Mouse (Mus musculus) embryonic facial prominence, embryonic 10.5 days (tissue): ENCODE results near the gene Lsm2. TPM values are rescaled to one million over a fixed set of nuclear protein-coding genes. Genes with fewer than 3 reads are reported as not detected.
"Not testable (repeated sequence)": the region's sequence is repeated elsewhere in the genome, so short reads cannot be mapped to it uniquely, and the experiment has no call there.

Source experiments
- DNase-seq: peaks from one replicate; pipeline ENCODE4 v3.0.0-alpha.2; 2017; ENCODE audit warnings: low spot score
- H3K27ac ChIP-seq: fragments of 300-500 bp; sonication (generic); replicated peaks from 2 replicates; pipeline ENCODE4 v1.5.1; 2016; ENCODE audit warnings: mild to moderate bottlenecking
- H3K27me3 ChIP-seq: fragments of 300-500 bp; sonication (generic); replicated peaks from 2 replicates; pipeline ENCODE4 v1.6.1; 2016; ENCODE audit warnings: low read depth, mild to moderate bottlenecking; ENCODE audit not compliant: poor library complexity, severe bottlenecking
- H3K36me3 ChIP-seq: fragments of 300-500 bp; sonication (generic); replicated peaks from 2 replicates; pipeline ENCODE4 v1.6.1; 2016; ENCODE audit warnings: mild to moderate bottlenecking, moderate library complexity
- H3K4me1 ChIP-seq: fragments of 300-500 bp; sonication (generic); 2 replicates; pipeline ENCODE4 v1.6.1; 2016
- H3K4me3 ChIP-seq: fragments of 300-500 bp; sonication (generic); 2 replicates; pipeline ENCODE4 v1.5.1; 2016; ENCODE audit warnings: mild to moderate bottlenecking, moderate library complexity
- H3K9me3 ChIP-seq: fragments of 300-500 bp; sonication (generic); 2 replicates; pipeline ENCODE4 v1.6.1; 2016; ENCODE audit warnings: mild to moderate bottlenecking
- WGBS: fragments of 180-500 bp; shearing (Covaris S2); methylation state at CpG from one replicate; pipeline ENCODE4 v1.1.7; 2016; 5-methylcytosine and 5-hydroxymethylcytosine counted together
- polyA plus RNA-seq: library from polyadenylated mRNA; unstranded; fragments of >200 nt; fragmentation: Nextera tagmentation; extraction: Ambion mirVana; gene quantifications from 2 replicates; pipeline ENCODE4 v1.2.1, GENCODE M21; 2016

The Lsm2 gene
- polyA plus RNA-seq, 1 experiment from 2014 or later: 339 TPM

DNA sequence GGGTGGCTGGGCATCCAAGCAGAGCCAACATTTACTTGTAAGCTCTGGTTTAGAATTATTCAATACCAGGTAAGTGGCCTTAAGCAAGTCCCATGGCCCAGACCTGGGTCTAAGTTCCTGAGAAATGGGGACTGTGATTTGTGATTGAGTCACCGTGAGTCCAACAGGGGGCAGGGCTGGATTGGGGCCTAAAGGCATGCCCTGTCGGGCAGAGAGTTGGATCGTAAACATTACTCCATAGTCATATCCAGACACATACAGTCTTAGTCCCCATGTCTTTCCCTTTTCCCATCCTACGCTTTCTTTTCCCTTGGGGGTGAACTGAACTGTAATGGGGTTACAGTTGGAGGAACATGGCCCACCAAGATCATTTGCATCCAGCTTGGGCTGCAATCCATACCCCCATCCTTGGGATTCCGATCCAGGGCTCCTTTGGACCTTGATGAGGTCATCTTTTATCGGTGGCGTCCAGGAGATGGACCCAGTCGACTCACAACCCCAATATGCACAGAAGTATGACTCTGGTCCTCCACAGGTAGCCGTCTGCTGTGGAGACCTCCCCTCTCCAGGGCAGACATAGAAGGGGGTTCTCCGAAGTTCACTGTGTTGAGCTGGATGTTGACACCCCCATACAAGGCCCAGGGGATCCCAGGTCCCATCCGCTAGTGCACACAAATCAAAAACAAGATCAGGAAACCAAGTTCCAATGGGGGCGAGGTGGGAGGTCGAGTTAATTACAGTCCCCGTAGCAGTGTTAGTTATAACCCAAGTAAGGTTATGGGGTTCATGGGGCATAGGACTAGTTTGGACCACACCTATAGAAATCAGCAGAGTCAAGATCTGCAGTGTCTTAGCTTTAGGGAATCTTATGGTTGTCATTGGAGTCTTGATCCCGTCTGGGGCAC, 17.1 kb downstream of the Lsm2 start:
- Histone ChIP-seq H3K9me3 (no peaks in the 10 kb centered on the region), H3K4me3 (peak overlapping the region; percentile 97), H3K36me3 (peaks cover 55% of the 10 kb centered on the region), H3K27ac (peak overlapping the region; percentile 92; the same call in 1 of the 2 replicates), H3K4me1 (peaks cover 49% of the 10 kb centered on the region), H3K27me3 (no peaks in the 10 kb centered on the region)
- 94% methylated on average over 15 of the region's 15 CpGs for WGBS
- DNase-seq: no peak

DNA sequence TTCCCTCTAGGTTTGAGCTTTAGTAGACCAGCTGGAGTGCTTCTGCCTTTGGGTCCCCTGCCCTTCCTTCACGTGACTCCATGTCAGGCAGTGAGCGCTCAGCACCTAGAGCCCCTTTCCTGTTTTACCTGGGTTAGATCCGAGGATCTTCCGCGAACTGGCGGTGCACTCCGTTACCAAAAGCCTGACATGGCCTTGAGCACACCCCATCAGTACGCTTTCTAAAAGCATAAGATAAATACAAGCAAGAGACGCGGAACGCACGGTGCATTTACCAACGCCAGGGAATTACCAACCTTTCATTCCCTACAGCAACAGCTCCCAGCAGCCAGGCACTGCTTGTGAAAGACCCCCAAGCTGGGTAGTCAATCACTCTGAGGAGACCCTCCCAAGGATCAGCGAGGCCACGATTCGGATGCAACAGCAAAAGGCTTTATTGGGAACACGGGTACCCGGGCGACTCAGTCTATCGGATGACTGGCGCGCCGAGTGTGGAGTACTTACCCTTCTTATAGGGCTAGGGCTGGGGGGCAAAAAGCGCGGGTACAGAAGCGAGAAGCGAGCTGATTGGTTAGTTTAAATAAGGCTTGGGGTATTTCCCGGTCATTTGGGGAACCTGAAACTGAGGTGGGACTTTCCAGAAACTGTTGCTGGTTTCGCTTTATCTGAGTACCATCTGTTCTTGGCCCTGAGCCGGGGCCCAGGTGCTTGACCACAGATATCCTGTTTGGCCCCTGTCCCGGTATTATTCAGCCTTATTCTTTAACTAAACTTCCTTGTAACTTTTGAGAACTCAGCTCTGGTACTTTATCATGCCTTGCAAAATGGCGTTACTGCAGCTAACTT, 18.4 kb downstream of the Lsm2 start:
- not testable (repeated sequence) for H3K27me3 ChIP-seq, H3K9me3 ChIP-seq
- Histone ChIP-seq H3K27ac (peak overlapping the region; percentile 97), H3K4me1 (peaks cover 54% of the 10 kb centered on the region), H3K36me3 (peaks cover 63% of the 10 kb centered on the region), H3K4me3 (peak overlapping the region; percentile 97)
- DNase-seq: peak; percentile 53
- 28% methylated on average over 31 of the region's 32 CpGs for WGBS

DNA sequence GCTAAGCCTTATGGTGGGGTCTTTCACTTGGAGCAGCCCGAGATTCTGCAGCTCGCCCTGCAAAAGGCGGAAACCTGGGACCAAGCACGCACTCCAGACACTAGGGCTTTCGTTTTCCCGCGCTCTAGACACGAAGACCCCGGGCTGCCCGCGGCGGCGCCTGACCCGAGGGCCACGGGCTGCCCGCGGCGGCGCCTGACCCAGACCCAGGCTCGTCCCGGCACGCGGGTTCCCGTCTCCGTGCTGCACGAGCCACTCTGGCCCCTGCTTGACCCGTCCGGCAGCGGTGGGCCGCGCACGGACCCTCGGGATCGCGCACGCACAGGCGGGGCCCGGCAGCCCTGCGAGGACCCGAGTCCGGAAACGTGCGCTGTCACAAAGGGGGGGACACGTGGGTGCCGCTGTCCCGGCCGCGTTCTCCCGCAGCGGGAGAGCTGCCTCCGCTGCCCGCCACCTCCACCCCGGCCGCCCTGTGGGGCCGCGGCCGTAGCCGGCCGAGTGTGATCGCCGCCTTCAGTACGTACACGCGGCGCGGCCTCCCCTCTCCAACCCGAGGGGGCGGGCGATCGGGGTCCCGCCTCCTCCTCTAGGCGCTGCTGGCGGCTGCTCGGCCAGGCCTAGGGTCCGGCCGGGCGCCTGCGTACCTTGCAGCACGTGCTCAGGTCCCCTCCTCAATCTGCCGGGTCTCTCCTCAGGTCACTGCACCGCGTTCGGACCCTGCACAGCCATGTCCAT, 19.2 kb downstream of the Lsm2 start, which contains the start of gene Vars:
TSS of gene Vars (plus strand) at position 271 of the 735 bp plus-strand sequence.
- Histone ChIP-seq H3K4me3 (peak within 1 kb of the TSS; percentile 97), H3K9me3 (no peaks in the 10 kb centered on the region), H3K36me3 (peaks cover 64% of the 10 kb centered on the region), H3K27ac (peak within 1 kb of the TSS; percentile 97), H3K27me3 (no peaks in the 10 kb centered on the region), H3K4me1 (peaks cover 54% of the 10 kb centered on the region)
- WGBS: under 1% methylated on average over 83 of the region's 83 CpGs
- DNase-seq: peak; percentile 97

DNA sequence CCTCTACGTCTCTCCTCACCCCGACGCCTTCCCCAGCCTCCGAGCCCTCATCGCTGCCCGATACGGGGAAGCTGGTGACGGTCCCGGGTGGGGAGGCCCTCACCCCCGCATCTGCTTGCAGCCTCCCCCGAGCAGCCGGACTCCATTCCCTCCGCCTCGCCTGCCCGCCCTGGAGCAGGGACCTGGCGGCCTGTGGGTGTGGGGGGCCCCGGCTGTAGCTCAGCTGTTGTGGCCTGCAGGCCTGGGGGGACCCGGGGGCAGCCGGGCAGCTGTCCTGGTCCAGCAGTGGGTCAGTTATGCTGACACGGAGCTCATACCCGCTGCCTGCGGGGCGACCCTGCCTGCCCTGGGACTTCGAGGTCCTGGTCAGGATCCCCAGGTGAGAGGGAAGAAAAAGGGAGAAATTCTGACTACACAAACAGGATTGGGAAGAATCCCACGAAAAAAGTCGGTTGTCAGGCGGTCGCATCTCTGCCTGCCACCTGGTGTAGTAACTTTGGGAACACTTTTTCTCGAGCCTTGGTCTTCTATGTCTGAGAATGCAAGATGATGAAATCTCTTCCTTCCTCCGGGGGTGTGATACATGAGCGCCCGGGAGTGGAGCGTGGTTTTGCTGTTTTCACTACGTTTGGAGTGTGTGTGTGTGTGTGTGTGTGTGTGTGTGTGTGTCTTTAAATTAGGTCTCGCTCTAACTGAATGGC, 19.9 kb downstream of the Lsm2 start:
- Histone ChIP-seq H3K36me3 (peaks cover 65% of the 10 kb centered on the region), H3K4me1 (peaks cover 54% of the 10 kb centered on the region), H3K27me3 (no peaks in the 10 kb centered on the region), H3K9me3 (no peaks in the 10 kb centered on the region), H3K27ac (peak overlapping the region; percentile 97), H3K4me3 (peak overlapping the region; percentile 97)
- DNase-seq: peak; percentile 47
- WGBS: under 1% methylated on average over 35 of the region's 35 CpGs

DNA sequence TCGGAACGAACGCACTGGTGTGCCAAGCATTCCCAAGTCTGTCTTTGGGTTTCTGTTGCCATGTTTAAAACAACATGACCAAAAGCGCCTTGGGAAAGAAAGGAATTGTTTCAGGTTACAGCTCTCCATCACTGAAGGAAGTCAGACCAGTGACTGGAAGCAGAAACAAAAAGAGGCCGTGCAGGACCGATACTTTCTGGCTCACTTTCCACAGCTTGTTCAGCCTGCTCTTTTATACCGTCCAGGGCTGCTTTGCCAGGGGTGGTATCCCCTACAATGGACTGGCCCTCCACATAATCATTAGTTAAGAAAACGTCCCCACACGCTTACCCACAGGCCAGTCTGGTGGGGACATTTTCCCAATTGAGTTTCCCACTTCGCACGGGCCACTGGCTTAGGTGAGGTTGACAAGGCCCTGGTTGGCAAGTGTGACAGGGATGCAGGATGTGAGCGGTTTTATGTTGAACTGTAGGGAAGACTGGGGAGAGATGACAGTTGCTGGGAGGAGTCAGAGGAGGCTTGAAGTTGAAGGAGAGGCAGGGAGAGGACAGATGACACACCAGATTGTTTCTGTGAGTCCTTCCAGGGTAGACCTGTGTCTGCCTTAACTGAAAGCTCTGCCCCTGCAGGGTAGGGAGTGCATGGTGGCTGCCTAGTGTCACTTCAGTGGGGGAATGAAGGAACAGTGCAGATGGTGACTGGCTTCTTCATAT, 20.6 kb downstream of the Lsm2 start:
- peak overlapping the region; percentile 97 for H3K27ac ChIP-seq
- WGBS: 14% methylated on average over 12 of the region's 12 CpGs
- no peaks in the 10 kb centered on the region for H3K27me3 ChIP-seq
- no peaks in the 10 kb centered on the region for H3K9me3 ChIP-seq
- peaks cover 49% of the 10 kb centered on the region for H3K4me1 ChIP-seq
- peak overlapping the region; percentile 97 for H3K4me3 ChIP-seq
- DNase-seq: no peak
- peaks cover 65% of the 10 kb centered on the region for H3K36me3 ChIP-seq

DNA sequence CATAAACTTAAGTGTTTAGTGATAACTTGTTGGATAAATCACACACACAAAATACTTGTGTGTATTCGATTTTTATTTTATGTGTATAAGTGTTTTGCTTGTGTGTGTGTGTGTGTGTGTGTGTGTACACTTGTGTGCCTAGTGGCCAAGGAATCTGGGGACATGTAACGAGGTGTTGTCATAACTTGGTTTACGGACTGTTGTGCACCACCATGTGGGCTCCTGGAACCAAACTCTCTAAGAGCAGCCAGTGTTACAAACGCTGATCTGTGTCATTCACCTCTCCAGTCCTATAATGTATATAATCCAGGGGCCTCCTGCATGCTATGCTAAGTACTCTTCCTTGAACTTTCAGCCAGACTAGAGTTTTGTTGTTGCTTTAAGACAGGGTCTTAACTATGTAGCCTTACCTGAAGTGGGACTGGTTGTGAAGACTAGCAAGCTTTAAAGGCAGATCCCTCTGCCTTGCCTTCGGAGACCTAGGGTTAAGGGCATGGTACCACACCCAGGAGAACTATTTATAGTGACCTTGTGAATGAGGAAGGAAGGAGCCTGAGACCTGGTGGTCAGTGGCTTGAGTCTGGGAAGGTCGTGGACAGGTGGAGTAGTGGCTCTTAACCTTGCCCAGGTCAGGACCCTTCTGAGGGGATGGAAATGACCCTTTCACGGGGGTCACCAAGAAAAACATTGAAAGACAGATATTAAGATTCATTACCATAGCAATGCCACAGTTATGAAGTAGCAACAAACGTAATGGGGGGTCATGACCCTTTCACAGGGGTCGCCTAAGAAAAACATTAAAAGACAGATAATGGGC, 21.6 kb downstream of the Lsm2 start:
- Histone ChIP-seq H3K27ac (no peak overlapping the region), H3K27me3 (no peaks in the 10 kb centered on the region), H3K4me3 (peak overlapping the region; percentile 97), H3K4me1 (peaks cover 46% of the 10 kb centered on the region), H3K36me3 (peaks cover 65% of the 10 kb centered on the region), H3K9me3 (no peaks in the 10 kb centered on the region)
- DNase-seq: no peak
- 72% methylated on average over 9 of the region's 9 CpGs for WGBS

DNA sequence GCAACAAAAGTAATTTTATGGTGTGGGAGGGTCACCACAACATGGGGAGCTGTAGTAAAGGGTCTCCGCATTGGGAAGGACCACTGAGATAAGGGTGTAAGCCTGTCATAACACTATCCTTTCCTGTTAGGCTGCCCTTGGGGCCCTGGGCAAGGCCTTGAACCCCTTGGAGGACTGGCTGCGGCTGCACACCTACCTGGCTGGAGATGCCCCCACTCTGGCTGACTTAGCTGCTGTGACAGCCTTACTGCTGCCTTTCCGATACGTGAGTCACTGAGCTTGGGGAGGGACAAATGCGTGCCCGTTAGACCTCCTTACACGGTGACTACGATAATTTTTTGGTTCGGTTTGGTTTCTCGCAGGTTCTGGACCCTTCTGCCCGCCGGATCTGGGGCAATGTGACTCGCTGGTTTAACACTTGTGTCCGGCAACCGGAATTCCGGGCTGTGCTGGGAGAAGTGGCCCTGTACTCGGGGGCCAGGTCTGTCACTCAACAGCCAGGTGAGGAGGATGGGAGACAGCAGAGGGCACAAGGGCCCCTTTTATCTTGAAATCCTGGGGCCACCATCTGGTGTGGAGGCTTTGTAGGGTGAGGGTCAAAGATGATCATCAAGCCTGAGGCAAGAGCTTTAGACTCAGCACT, 22.5 kb downstream of the Lsm2 start:
- Histone ChIP-seq H3K27me3 (no peaks in the 10 kb centered on the region), H3K36me3 (peaks cover 65% of the 10 kb centered on the region), H3K27ac (no peak overlapping the region), H3K4me1 (peaks cover 37% of the 10 kb centered on the region), H3K9me3 (no peaks in the 10 kb centered on the region), H3K4me3 (peak overlapping the region; percentile 6; the same call in 1 of the 2 replicates)
- WGBS: 93% methylated on average over 17 of the region's 17 CpGs
- DNase-seq: no peak

DNA sequence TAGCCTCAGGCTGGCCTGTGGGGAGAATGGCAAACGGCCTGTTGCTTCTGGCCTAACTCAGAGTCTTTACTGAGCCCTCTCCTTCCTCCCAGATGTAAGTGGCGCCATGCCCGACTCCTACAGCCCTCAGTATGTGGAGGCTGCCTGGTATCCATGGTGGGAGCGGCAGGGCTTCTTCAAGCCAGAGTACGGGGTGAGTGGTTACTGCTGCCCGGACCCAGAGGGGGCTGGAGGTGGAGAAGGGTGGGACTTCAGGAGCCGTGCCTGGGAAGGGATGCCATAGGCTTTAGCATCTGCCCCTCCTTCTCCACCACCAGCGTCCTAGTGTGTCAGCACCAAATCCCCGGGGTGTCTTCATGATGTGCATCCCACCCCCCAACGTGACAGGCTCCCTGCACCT, 23.5 kb downstream of the Lsm2 start:
- Histone ChIP-seq H3K27me3 (no peaks in the 10 kb centered on the region), H3K27ac (no peak overlapping the region), H3K9me3 (no peaks in the 10 kb centered on the region), H3K4me3 (peak overlapping the region; percentile 14; the same call in 1 of the 2 replicates), H3K36me3 (peaks cover 73% of the 10 kb centered on the region), H3K4me1 (peaks cover 28% of the 10 kb centered on the region)
- WGBS: 93% methylated on average over 10 of the region's 10 CpGs
- DNase-seq: no peak

DNA sequence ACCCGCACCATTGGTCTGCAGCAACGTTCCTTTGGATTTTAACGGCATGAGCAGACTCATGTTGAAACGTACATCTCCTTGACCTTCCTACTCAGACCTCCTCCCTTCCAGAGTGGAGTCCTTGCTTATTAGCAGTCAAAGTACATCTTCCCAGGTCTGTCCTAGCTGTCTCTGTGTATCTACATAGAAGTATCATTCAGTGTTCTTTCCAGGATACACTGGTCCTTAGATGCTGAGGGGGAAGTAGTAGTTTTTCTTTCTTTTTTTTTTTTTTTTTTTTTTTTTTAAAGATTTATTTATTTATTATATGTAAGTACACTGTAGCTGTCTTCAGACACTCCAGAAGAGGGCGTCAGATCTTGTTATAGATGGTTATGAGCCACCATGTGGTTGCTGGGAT, 24.2 kb downstream of the Lsm2 start:
- not testable (repeated sequence) for H3K9me3 ChIP-seq, H3K27ac ChIP-seq, DNase-seq, H3K4me3 ChIP-seq, H3K27me3 ChIP-seq
- 97% methylated on average over 4 of the region's 5 CpGs for WGBS
- peaks cover 81% of the 10 kb centered on the region for H3K36me3 ChIP-seq
- H3K4me1 ChIP-seq: peaks cover 28% of the 10 kb centered on the region

DNA sequence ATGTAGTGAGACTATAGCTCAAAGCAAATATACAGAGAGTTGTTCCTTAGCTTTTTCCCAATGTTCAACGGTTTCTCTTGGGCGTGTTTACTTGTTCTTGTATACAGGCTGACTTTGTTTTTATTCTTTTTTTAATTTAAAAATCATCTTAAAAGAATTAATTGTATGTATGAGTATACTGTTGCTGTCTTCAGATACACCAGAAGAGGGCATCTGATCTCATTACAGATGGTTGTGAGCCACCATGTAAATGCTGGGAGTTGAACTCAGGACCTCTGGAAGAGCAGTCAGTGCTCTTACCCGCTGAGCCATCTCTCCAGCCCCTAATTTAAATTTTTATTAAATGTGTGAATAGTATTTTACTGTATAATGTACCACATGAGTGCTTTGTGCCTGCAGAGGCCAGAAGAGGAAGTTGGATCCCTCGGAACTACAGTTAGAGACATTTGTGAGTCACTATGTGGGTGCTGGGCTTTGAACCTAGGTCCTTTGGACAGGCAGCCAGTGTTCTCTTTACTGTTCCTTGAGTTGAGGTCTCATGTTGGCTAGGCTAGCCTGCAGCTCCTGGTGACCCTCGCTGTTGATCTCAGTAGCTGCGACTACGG, 25.8 kb downstream of the Lsm2 start:
- no peak for DNase-seq
- H3K36me3 ChIP-seq: peaks cover 96% of the 10 kb centered on the region
- H3K27me3 ChIP-seq: no peaks in the 10 kb centered on the region
- H3K4me3 ChIP-seq: peak overlapping the region; percentile 8; the same call in 1 of the 2 replicates
- WGBS: 94% methylated on average over 7 of the region's 7 CpGs
- H3K4me1 ChIP-seq: peaks cover 17% of the 10 kb centered on the region
- no peak overlapping the region for H3K27ac ChIP-seq
- H3K9me3 ChIP-seq: no peaks in the 10 kb centered on the region
